8 mouse cellular contexts compared by ENCODE assay signal in genomic region chr7:19359892-19360641, GRCm38 (mm10). TPM values are rescaled to one million over a fixed set of nuclear protein-coding genes. Genes with fewer than 3 reads are reported as not detected.
DNase-seq lines count a peak whose midpoint lies in the region; ATAC-seq lines count a peak whose summit lies in the region.

No protein-coding gene starts in this region.

- H3K27ac ChIP-seq in hindbrain, embryonic 10.5 days = peak overlapping the region; percentile 93

- H3K4me1 ChIP-seq in hindbrain, embryonic 10.5 days (replicated peaks) = peaks cover 62% of the 10 kb centered on the region

- H3K27me3 ChIP-seq in hindbrain, embryonic 10.5 days (ENCODE audit: insufficient read depth, poor library complexity, severe bottlenecking) = peaks cover 16% of the 10 kb centered on the region; the same call in 1 of the 2 replicates

- peak overlapping the region; percentile 86 for H3K4me3 ChIP-seq in hindbrain, embryonic 10.5 days

- peak; percentile 77 for DNase-seq in cerebellum, postnatal 10 days
- peak; percentile 73 to 81 for DNase-seq in frontal cortex, adult 2 months (ENCODE audit: extremely low spot score in 1 of 2, low spot score in 1 of 2)
- DNase-seq in hindbrain, embryonic 10.5 days (ENCODE audit: low spot score) = peak; percentile 84
- DNase-seq in layer of hippocampus, postnatal 14 days (ENCODE audit: low spot score in 2 of 2) = peak; percentile 66 to 82
- DNase-seq in lung, postnatal 10 days = peak; percentile 85
- peak; percentile 65 to 76 for DNase-seq in right cerebral cortex, adult 2 months (ENCODE audit: low spot score in 2 of 2)
- DNase-seq in urinary bladder, postnatal 36 days (ENCODE audit: low spot score in 2 of 2) = peak; percentile 80 to 84

- peaks cover 29% of the 10 kb centered on the region for H3K36me3 ChIP-seq in hindbrain, embryonic 10.5 days

- under 1% methylated on average over 45 of the region's 45 CpGs for WGBS in hindbrain, embryonic 10.5 days

- no peaks in the 10 kb centered on the region for H3K9me3 ChIP-seq in hindbrain, embryonic 10.5 days

- ATAC-seq in activated CD4-positive, CD25-positive, alpha-beta regulatory T cell, adult 4 months = peak; percentile 34

RNA-seq across cellular contexts. Expression of gene Ppp1r13l, which starts 0.5 kb away (rescaled TPM):
- under 1 TPM in 1 of 2 experiments, not detected in 1; 0.17 TPM for polyA plus RNA-seq in activated CD4-positive, CD25-positive, alpha-beta regulatory T cell, adult 4 months (2017; shearing (Covaris generic))
- 5.3 and 5.5 TPM in 2 replicates for polyA plus RNA-seq in frontal cortex, adult 2 months (2012; rRNA removed)
- 4.7 and 5.6 TPM in 2 replicates for polyA plus RNA-seq in hindbrain, embryonic 10.5 days (2016; fragmentation: Nextera tagmentation; extraction: Ambion mirVana)
- 1 to 10 TPM; 4.5 to 6.7 TPM for total RNA-seq in layer of hippocampus, postnatal 14 days (2021)

RNA-seq across cellular contexts. Expression of gene Cd3eap, which starts 0.8 kb away (rescaled TPM):
- polyA plus RNA-seq in activated CD4-positive, CD25-positive, alpha-beta regulatory T cell, adult 4 months (2017; shearing (Covaris generic)) = 10 to 100 TPM; 19.4 to 20.2 TPM
- 12.7 and 15.2 TPM in 2 replicates for polyA plus RNA-seq in frontal cortex, adult 2 months (2012; rRNA removed)
- 18.7 and 24.4 TPM in 2 replicates for polyA plus RNA-seq in hindbrain, embryonic 10.5 days (2016; fragmentation: Nextera tagmentation; extraction: Ambion mirVana)
- total RNA-seq in layer of hippocampus, postnatal 14 days (2021) = 10 to 100 TPM; 19.6 to 19.8 TPM

RNA-seq across cellular contexts. Expression of gene Ercc1, which starts 15.5 kb away (rescaled TPM):
- 10 to 100 TPM; 61.1 to 72.3 TPM for polyA plus RNA-seq in activated CD4-positive, CD25-positive, alpha-beta regulatory T cell, adult 4 months (2017; shearing (Covaris generic))
- 49.9 and 53.6 TPM in 2 replicates for polyA plus RNA-seq in frontal cortex, adult 2 months (2012; rRNA removed)
- polyA plus RNA-seq in hindbrain, embryonic 10.5 days (2016; fragmentation: Nextera tagmentation; extraction: Ambion mirVana) = 106 and 128 TPM in 2 replicates
- 10 to 100 TPM; 38.3 to 44.7 TPM for total RNA-seq in layer of hippocampus, postnatal 14 days (2021)

RNA-seq across cellular contexts. Expression of gene Ercc2, which starts 21.7 kb away (rescaled TPM):
- polyA plus RNA-seq in activated CD4-positive, CD25-positive, alpha-beta regulatory T cell, adult 4 months (2017; shearing (Covaris generic)) = 10 to 100 TPM in 1 of 2 experiments, 1 to 10 TPM in 1; 4.7 to 10.8 TPM
- polyA plus RNA-seq in frontal cortex, adult 2 months (2012; rRNA removed) = 41.5 and 47.0 TPM in 2 replicates
- 29.0 and 33.9 TPM in 2 replicates for polyA plus RNA-seq in hindbrain, embryonic 10.5 days (2016; fragmentation: Nextera tagmentation; extraction: Ambion mirVana)
- 10 to 100 TPM; 28.2 to 34.7 TPM for total RNA-seq in layer of hippocampus, postnatal 14 days (2021)

RNA-seq across cellular contexts. Expression of gene Klc3, which starts 43.8 kb away (rescaled TPM):
- polyA plus RNA-seq in activated CD4-positive, CD25-positive, alpha-beta regulatory T cell, adult 4 months (2017; shearing (Covaris generic)) = 1 to 10 TPM; 3.1 to 6.0 TPM
- polyA plus RNA-seq in frontal cortex, adult 2 months (2012; rRNA removed) = 2.6 TPM in 2 replicates
- polyA plus RNA-seq in hindbrain, embryonic 10.5 days (2016; fragmentation: Nextera tagmentation; extraction: Ambion mirVana) = 2.9 and 7.1 TPM in 2 replicates
- total RNA-seq in layer of hippocampus, postnatal 14 days (2021) = 1 to 10 TPM; 3.5 to 4.1 TPM

Comparison
In these comparisons a context has a peak if more than half of its experiments do, and no peak if none do; other contexts are left out.
1. Peak in every context shown above with its lines: DNase-seq, ATAC-seq, H3K4me3 ChIP-seq and H3K27ac ChIP-seq.